Mouse (Mus musculus) hematopoietic stem cell, adult 5-6 weeks (primary cell): ENCODE results near the gene Rspo1. TPM values are rescaled to one million over a fixed set of nuclear protein-coding genes. Genes with fewer than 3 reads are reported as not detected.
A peak's percentile ranks its signal among the peaks of the same experiment; 100 is the strongest.

Experiments used
- ATAC-seq, 2 experiments: fragments of 125-278 bp in 1 of 2; replicated peaks in 1 of 2; 2 replicates each; pipeline ENCODE4 v1.8.0; 2016 to 2017; ENCODE audit warnings: inconsistent platforms in 2 of 2, mild to moderate bottlenecking in 2 of 2, moderate number of reproducible peaks in 2 of 2, low read depth in 1 of 2, moderate TSS enrichment in 1 of 2; ENCODE audit not compliant: low FRiP score in 2 of 2, poor library complexity in 2 of 2, severe bottlenecking in 2 of 2, insufficient read depth in 1 of 2, low TSS enrichment in 1 of 2
- total RNA-seq: library from RNA; stranded (forward); fragments of 172-1452, 232-1000 nt; gene quantifications from 2 replicates; pipeline ENCODE4 v1.2.3, GENCODE M21; 2017

Gene Rspo1
- total RNA-seq, 1 experiment from 2014 or later = not detected

- peak; percentile 58 for ATAC-seq
Observed at GRCm38 (mm10) chr4:124969219-124969848, 16.9 kb upstream of the Rspo1 start.

- ATAC-seq = no peak
Observed at GRCm38 (mm10) chr4:124970194-124970593, 16.0 kb upstream of the Rspo1 start.

DNA sequence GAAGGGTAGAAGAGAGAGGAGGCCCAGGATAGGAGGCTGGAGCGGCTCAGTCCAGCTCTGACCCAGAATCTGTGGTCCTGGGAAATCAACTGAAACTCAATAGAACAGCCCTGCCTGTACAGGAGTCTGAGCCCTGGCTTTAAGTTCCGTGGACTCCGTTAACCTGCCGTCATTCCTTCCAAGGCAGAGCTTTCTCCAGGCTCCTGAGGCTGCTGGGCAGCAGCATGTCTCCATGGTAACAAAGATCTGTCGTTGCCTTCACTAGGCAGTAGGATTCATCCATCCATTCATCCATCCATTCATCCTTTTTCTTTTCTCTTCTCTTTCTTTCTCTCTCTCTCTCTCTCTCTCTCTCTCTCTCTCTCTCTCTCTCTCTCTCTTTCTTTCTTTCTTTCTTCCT, 15.6 kb upstream of the Rspo1 start:
- ATAC-seq = no peak

GRCm38 (mm10) chr4:124971094-124971493, 15.1 kb upstream of the Rspo1 start:
- ATAC-seq = no peak

DNA sequence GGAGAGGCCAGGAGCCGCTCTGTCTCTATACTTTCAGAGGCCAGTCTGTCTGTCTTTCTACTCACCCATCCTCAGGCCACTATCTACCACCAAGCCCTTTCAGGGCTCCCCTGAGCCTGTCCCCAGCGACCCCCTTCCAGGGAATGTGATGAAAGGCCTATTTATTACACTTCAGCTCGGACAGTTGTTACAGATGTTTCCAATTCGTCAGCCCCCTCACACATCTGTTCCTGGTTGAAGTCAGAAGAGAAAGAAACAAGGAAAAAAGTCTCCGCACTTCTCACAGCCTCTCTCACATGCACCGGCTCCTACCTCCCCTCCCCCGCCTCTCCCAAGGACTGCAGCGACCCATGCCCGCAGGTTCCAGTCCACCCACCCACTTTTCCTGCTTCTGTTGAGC, 13.9 kb upstream of the Rspo1 start:
- ATAC-seq = no peak

DNA sequence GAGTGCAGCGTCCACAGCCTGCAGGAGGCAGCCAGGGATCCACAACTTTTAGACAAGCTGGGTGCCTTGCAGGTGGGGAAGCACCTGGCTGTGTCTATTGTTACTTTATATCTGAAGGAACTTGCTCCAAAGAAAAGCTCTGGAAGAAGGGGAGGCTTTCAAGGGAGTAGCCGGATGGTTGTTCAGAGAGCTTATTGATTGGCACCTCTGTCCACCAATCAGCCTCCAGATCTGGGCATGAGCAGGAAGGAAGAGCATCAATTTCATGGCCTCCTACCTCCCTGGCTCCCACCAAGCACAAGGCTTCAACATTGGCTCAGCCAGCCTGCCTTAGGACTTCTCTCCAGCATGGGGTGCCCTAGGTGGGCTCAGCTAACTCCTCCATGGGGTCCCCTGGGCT, 12.9 kb upstream of the Rspo1 start:
- no peak for ATAC-seq

GRCm38 (mm10) chr4:124978201-124978600, 8.0 kb upstream of the Rspo1 start:
- no peak for ATAC-seq

GRCm38 (mm10) chr4:124983893-124984526, 2.2 kb upstream of the Rspo1 start:
- ATAC-seq = peak; percentile 50 to 54

DNA sequence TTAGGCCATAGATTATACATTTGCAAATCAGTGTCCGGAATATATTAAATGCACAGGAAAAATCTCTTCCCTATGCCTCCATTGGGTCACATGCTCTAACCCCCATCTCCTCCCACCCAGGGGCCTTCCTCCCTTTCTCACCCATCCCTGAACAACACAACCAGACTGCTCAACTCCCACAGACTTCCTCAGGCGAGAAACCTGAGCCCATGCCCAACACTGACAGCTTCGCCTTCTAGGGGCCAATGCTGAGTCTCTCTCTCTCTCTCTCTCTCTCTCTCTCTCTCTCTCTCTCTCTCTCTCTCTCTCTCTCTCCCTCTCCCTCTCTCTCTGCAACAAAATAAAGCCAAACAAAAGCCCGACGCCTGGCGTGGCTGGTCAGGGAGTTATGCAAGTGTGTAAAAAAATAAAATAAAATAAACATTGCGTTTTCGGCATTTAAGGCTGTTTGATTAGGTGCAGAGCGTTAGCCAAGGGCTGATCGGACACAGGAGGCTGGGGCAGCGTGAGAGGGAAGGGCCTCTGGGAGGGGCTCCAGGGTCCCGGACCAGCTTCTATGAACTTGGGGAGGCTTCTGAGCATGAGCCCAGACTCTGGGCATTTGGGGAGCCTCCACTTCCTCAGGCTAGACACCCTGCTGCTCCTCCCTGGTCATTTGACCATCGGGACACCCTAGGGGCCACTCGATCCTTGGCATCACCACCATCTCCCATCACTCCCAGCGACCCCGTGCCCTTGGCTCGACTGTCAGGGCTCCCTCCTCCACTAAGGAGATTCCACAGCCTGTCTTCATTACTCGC, 1.2 kb upstream of the Rspo1 start:
- no peak for ATAC-seq

GRCm38 (mm10) chr4:124986739-124987710, 795 bp downstream of the Rspo1 start:
- ATAC-seq = no peak

GRCm38 (mm10) chr4:124987711-124988097, 1.5 kb downstream of the Rspo1 start:
- ATAC-seq = no peak

- ATAC-seq = no peak
Observed at GRCm38 (mm10) chr4:124988382-124988781, 2.2 kb downstream of the Rspo1 start.

DNA sequence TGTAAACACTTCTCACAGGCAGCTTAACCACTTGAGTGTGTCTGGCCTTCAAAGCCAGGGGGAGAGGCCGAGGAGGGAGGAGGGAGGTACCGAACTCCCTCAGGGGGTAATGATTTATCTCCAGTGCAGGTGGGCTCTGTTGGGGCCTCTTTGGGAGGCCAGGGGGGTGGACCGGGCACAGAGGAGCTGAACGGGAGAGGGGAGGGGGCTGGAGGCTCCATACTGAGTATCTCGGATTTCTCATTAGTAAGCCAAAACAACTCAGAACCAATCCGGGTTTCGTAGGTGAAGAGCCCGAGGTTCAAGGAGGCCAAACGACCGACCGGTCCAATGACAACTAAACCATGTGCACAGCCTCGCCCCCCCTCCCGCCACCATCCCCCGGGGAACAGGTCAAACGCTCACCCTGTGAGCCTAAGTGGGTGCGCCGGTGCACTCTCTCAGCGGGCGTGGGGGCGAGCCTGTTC, 3.6 kb downstream of the Rspo1 start:
- ATAC-seq = peak; percentile 2 to 10; a peak in 1 of 4 replicates

DNA sequence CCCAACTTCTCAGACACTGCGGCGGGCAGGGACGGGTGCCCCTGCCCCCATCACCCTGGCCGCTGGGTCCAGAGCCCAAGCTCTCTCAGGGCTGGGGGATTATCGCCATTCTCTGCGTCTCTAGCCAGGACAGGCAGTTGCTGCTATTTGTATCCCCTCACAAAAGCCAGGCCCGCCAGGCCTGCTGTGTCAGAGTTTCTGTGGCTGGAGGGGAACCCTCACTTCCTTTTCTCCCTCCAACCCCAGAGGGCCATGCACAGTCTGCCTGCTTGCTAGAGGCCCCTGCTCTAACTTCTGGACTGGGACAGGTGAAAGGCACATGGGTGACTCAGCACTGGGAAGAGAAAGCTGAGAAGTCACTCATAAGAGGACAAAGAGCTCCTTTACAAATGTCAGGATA, 4.1 kb downstream of the Rspo1 start:
- peak; percentile 67 to 70 for ATAC-seq

- peak; percentile 24 to 52; a peak in 1 of 4 replicates for ATAC-seq
Observed at GRCm38 (mm10) chr4:124997479-124998147, 11.4 kb downstream of the Rspo1 start.

GRCm38 (mm10) chr4:124999548-124999947, 13.3 kb downstream of the Rspo1 start:
- no peak for ATAC-seq

GRCm38 (mm10) chr4:125002978-125003377, 16.7 kb downstream of the Rspo1 start:
- ATAC-seq = no peak
